Mouse (Mus musculus) frontal cortex, postnatal 36 days (tissue): ENCODE data around the gene Cd99l2.
"Not testable (repeated sequence)": the region's sequence is repeated elsewhere in the genome, so short reads cannot be mapped to it uniquely, and the experiment has no call there.

ENCODE experiments used
- DNase-seq, 2 experiments: peaks; one replicate each; pipeline ENCODE4 v3.0.0; 2022; ENCODE audit warnings: low spot score in 2 of 2

Cd99l2 gene

DNA sequence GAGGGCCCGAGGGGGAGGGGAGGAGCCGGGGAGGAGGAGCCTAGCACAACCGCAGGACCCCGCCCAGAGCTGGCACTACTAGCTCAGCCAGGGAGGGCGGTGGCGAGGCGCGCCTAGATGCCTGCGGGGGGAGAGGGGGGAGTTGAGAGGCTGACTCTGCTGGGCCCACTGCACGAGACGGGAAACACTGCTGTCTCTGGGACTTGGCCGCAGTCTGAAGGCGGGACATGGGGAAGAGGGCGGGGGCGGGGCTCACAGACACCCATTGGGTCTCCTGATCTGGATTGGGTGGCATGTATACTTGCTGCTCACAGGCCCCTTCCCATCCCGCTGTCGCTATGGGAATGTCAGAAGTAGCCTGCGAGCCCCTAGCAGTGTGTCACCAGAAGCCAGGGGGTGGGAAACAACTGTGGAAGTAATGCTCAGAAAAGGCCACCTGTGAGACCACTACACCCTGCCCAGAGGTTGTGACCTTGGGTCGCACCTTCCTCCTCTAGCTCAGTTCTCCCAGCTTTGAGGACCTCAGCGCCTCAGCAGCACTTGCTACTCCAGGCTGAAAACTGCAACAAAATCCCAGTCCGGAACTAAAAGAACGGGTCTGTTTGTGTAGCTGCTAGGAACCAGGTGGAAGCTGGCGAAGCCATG lies at the start of gene Cd99l2:
Gene Cd99l2, minus strand, starts transcription at position 216 of the 645 bp plus-strand sequence.
- peak; percentile 72 to 74 for DNase-seq

DNA sequence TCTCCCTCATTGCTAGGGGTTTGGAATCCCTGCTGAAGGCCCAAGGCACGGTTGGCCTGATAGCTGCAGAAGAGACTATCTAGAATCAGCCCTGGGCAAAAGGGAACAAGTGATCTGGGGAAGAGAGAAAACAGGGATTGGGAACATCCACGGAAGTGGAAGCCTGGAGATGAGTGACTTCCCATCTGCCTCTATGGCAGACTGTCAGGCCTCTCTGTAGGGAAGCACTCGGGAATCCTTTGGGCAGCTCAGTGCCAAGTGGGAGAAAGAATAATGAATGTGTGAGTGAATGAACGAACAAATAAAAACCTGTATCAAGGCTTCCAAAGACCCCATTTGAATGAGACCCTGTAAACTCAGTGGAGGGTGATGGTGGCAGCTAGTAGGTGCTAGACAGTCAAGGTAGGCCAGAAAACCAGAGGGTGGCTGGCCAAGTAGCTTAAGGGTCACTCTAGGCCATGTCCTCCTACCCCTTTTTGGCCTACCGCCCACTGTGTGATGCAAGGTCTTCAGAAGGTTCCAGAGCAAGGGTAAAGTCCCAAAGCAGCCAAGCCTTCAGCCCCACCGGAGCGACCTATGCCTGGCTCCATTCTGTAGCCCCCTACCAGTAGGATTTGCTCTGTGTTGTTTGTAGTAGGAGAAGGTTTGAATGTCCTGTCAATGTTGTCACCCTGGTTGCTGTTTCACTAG lies 48.3 kb upstream of the Cd99l2 start:
- no peak for DNase-seq

DNA sequence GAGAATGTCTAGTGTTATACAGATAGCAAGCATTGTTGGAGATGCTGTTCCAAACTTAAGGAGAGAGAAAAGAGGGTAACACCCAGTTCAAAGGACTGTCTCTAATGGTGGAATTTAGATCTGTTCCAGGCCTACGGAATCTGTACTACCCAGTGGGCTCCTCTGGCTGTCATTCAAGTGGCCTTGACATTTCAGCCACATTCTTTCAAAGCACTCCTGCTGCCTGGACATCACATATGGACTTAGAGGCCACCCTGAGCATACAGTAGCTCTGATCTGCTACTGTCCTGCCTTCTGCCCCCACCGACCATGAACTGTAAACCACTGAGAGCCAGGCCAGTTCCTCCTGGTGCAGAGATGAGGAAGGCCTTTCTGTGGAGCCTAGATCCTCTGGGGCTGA lies 45.1 kb upstream of the Cd99l2 start:
- no peak for DNase-seq

DNA sequence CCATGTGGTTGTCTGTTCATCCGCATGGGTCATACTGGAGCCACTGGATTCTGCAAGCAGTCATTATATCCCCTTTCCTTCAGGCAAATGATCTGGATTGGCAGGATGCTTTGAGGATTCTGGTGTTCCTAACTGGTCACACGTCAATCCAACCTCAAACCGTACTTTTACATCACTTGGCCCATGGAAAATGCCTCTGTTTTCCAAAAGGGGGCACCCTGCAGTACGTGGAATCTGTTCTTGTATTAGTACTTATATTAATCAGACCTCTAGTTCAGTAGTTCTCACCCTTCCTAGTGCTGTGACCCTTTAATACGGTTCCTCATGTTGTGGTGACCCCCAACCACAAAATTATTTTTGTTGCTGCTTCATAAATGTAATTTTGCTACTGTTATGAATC lies 41.5 kb upstream of the Cd99l2 start:
- DNase-seq: no peak

DNA sequence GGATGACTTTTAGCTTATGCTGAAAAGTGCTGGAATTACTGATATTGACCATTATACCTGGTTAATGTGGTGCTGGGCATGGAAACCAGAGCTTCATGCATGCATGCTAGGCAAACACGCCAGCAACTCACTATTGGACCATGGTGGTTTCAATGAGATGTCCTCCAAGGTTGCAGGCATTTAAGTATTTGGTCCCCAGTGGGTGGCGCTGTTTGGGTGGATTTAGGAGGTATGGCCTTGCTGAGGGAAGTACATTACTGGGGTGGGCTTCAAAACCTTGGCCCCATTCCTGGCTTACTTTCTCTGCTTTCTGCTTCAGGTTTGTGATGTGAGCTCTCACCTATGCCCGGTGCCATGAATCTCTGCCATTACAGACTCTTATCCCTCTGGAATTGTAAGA lies 40.0 kb upstream of the Cd99l2 start:
- DNase-seq: no peak

DNA sequence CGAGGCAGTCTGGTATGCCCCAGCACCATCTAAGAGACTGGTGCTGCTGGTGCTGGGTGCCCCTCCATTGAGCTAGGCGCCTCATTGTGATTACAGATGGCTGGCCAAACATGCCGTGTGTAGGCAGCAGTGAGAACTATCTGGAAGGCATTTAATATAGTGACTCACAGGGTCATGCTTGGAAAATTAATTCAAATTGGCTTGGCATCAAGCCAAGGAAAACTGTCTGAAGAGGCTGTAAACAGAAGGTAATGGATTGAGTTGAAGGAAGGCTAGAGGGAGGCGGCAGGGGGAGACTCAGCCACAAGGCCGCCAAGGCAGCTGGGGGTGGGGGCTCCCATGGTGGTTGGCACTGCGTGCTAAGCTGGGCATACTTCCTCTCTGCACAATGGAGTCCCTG lies 36.0 kb upstream of the Cd99l2 start:
- no peak for DNase-seq

DNA sequence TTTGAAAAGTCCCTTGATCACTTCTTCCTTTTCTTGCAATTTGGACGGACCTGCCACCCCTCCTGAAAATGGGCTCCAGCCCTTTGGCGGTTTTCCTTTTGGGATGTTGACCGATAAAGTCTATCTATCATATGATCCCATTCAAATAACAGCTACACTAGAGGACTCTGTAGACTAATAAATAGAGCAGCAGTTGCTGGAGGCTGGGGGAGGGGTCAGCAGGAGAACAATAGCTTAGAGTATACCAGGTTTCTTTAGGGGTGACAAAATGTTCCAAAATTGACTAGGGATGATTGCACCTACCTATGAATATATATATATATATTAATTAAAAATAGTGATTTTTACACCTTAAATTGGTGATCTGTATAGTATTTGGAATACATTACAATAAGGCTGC lies 35.5 kb upstream of the Cd99l2 start:
- no peak for DNase-seq

DNA sequence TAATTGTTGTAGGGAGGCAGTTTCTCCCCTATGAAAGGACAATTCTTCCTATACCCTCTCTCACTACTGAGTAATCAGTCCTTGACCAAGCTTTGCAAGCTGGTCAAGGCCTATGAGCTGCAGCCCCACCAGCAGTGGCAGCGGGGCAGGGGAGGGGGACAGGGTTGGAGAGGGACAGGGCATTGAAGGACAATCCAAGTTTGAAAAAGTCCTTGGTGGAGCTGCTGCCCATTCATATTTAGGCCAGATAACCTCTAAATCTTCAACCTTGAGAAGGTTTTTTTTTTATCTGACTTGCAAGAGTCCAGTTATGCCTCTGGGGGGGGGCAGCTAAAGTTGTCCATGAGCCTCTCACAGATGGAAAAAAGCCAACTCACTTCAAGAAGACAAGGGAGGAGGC lies 34.8 kb upstream of the Cd99l2 start:
- DNase-seq: no peak

DNA sequence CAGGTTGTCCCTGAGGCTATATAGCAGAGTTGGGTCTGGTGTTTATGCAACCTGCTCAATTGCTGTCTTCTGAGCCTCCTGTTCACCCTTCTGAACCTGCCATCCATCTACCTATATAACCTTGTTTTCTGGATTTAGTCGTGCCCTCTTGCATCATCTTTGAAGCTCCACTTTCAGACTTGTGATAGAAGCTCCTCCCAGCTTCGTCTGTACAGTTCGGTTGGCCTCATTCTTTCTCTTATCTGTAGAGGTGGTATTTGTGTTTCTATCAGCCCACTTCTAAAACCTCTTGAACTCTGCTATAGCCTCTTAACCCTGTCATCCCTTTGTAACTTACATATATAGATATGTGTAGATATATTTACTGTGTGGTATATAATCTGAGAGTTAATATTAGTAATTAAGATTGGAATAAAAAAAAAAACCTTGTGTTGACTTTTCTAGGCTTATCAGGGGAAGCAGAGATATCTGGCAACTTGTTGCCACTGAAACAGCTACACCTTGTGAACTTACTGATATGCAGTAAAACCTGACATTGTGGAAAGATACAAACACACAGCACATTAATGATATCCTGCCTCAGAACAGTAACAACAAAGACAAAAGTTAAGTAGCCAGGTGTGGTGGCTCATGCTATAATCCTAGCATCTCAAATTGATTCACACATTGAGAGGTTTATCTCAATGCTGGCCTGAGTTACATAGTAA lies 33.1 kb upstream of the Cd99l2 start:
- DNase-seq: no peak

DNA sequence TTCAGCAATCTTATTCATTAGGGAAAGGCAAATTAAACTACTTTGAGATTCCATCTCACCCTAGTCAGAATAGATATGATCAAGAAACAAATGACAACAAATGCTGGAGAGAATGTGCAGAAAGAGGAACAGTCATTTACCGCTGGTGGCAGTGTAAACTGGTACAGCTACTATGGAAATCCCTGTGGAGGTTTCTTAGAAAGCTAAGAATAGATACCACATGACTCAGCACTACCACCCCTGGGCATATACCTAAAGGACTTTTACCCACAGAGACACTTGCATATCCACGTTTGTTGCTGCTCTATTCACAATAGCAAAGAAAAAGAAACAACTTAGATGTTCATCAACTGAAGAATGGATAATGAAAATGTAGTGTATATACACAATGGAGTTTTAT lies 31.7 kb upstream of the Cd99l2 start:
- DNase-seq: no peak

DNA sequence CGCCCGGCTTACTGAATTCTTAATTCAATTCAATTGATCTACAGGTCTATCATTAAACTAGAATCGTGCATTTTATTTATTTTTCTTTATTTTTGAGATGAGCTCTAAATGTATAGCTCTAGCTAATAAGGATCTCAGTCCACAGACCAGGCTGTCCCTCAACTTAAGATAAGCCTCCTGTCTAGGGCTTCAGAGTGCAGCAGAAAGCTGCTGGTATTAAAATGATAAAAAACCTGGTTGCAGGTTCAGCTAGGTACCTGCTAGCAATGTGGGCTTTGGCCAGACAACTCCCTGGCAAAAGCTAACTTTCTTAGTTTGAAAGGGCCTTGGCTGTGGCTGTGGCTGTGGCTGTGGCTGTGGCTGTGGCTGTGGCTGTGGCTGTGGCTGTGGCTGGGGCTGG lies 30.2 kb upstream of the Cd99l2 start:
- DNase-seq: no peak

DNA sequence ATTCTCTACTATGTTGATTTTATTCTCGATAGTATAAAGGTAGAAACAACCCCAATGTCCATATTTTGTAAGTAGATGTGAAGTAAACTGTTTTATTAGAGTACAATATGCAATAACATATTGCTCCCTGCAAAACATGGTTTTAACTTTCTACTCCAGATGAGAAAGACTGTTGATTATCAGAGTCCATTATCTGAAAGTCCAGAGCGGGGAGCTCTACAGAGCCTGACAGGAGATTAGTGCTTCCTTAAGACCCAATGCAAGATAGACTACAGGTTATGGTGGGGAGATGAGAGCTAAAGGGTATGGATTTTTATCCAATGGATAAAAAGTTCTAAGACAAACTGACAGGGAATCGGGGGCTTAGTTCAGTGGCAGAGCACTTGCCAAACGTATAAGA lies 26.6 kb upstream of the Cd99l2 start:
- DNase-seq: no peak

DNA sequence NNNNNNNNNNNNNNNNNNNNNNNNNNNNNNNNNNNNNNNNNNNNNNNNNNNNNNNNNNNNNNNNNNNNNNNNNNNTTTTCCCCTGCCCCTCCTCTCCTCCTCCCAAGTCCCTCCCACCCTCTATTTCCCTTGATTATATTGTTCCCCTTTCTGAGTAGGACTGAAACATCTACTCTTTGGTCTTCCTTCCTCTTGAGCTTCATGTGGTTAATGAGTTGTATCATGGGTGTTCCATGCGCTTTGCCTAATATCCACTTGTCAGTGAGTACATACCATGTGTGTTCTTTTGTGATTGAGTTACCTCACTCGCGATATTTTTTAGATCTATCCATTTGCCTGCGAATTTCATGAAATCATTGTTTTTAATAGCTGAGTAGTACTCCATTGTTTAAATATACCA lies 13.9 kb upstream of the Cd99l2 start:
- not testable (repeated sequence) for DNase-seq

DNA sequence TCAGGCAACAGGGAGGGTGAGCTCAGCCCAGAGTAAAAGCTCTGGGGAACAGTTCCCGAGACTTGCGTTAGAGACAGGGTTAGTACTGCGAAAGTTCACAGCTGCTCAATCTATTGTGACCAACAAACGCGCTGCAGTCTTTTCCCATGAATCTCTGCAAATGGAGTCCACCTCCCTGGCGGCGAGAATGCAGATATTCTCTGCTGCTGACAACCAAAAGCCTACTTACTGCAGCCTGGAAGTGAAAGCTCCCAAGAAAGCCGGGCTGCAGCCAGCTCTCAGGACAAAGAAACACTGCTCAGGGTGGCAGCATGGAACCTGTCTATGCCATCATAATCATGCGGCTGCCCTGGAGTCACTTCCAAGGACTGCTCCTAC lies 619 bp upstream of the Cd99l2 start:
- peak; percentile 33 to 44 for DNase-seq

DNA sequence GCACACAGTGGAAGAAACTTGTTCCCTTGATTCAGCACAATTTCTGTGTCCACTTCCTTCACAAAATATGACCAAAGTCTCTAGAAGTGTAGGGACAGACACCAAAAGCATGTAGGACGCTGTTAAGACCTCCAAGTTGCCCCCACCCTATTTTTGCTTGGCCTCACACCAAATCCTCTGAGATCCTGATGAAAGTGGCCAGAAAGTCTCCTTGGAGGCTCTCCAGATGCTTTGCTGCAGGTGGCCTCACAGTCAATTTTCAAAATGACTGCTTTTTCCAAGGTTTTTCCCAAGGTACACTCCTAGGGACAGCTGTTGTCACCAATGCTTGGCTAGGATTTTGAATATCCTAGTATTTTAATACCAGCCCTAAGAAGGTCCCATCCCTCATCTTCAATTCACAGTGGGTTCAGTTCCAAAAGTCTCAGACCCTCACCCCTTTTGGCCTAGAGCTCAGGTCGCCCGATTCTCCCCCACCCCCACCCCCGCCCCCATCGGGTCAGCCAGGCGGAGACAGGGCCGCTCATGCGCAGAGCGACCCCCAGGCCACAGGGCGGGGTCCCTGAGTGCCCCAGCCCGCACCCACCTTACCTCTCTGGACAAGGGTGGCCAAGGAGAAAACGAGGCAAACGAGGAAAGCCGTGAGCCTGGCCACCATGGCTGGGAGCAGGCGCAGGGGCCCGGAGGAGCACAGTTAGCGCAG lies 567 bp downstream of the Cd99l2 start:
- peak; percentile 1 to 2 for DNase-seq

DNA sequence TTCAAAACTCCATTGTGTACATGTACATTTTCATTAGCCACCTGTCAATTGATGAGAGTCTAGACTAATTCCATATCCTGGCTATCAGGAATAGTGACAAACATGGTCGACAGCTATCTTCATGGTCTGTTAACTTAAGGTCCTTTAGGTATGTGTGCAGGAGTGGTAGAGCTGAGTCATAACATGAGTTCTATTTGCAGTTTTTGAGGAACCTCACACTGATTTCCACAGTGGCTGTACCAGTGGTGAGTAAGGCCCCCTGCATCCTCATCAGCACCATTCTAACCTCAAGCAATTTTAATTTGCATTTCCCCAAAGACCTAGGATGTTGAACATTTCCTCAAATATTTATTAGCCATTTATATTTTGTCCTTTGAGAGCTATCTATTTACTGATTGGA lies 3.3 kb downstream of the Cd99l2 start:
- DNase-seq: no peak

DNA sequence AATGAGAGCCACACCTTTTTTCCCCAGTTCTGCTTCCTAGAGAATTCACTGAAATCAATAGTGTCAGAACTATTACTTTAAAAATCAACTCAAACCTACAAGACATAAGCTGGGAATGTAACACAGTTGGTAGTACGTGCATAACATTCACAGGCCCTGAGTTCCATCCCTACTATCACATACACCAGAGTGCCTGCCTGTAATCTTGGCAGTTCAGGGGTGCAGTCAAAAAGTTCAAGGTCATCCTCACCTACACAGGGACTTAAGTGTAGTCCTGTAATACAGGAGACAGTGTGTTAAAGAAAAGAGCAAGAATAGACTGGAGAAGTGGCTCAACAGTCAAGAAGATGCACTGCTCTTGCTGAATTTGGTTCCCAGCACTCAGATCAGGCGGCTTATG lies 10.4 kb downstream of the Cd99l2 start:
- no peak for DNase-seq

DNA sequence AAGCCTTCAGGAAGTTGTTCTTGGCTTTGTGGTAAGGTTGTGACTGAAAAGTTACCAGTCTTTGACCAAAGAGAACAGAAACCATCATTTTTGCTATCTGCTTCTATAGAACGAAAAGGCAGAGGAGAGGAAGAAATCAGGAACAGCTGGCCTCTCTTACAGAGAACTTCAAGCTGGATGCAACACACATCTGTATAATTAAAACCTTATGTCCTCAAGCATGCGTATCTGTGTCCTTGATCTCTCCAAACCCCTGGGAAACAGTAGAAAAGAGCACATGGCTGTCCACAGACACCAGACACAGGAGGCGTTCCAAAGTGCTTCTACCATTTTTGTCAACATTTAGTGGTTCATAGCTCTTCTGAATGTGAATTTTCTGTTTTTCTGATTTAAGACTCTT lies 16.7 kb downstream of the Cd99l2 start:
- no peak for DNase-seq

DNA sequence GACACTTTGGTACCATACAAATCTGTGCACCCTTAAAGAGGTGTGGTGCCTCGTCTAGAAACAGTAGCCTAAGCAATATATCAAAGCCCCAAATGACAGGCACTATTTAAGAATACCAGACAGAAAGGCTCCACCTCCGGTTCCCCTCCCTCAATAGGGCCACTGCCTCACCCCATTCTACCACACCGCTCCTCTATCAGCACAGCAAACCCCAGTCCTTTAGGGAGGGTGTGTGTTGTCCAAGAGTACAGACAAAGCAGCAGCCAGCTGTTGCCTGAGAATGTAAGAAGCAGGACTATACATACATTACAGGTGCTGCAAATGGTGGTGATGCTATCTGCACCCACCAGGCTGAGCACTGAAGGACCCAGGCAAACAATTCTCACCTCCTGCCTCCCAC lies 17.2 kb downstream of the Cd99l2 start:
- DNase-seq: no peak

DNA sequence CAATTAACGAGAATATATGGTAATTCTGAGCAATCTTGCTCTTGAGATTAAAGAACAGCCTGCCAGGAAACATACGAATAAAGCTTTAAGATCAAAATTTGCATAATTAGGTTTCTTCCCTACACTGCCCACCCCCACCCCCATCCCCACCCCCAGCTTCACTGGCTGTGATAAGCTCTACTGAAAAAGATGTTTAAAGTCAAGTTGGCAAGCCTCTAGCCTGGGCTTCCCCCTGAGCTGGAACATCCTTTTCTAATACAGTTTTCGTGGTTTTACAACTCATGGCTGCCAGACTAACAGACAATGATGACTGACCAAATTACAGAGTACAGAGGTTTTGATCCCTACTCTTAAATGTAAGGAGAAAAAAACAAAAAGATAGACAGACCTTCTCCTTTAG lies 17.6 kb downstream of the Cd99l2 start:
- DNase-seq: no peak

DNA sequence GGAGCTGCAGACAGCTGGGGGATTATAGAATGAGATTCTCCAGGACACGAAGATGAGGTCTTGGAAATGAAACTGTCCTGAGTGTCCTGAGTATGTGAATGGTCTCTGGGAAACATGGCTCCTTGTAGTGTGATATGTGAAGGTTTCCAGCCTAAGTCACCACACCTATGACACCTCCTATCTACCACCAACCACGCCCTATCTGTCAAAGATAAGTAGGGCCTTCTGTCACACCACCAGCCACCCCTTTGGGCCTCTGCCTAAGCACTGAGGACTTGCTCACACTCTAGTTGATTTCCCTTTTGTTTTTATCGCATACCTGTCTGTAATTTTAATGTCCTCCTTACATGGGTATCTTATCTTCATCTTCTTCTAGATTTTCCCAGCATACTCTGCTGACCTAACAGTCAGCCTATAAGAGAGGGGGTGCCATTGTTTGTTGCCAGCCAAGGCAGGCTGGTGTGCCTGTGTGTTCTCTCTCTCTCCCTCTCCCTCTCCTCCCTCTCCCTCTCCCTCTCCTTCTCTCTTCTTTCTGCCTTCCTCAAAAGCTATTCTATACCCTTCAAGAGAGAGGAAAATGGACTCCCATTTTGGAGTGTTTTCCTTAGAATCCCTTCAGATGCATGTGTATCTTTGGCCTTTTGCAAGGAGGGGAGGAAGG lies 18.2 kb downstream of the Cd99l2 start:
- DNase-seq: no peak

DNA sequence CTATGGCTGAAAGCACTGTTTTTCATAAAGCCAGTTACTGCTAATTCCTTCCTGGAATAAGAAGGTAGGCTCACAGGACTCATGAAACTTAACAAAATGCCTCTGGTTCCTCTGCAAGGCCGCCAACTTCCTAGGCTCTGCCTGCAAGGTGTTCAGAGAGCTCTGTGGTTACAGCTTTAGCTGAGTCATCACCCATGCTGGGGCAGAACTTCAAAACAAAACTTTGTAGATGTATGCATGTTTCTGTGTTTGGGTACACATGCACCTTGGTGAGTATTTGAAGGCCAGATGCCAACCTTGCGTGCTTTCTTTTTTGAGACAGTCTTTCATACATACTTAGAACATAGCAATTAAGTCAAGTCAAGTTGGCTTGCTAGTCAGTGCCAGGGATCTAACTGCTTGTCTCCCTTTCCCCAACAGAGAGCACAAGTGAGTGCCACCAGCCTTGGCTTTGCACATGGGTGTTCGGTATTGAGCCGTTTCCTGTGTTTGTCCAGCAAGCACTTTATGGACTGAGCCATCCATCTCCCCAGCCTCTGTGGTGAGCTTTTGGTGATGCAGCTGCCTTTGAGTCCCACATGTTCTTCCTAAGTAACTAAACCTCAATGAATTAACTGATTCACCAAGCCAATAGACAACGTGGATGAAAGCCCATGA lies 23.9 kb downstream of the Cd99l2 start:
- DNase-seq: no peak
